Mouse (Mus musculus) retina, embryonic 14.5 days (tissue): ENCODE results near the gene Anpep.

Experiments
- DNase-seq: peaks from one replicate; pipeline ENCODE4 v3.0.0-alpha.2; 2015; ENCODE audit warnings: low spot score

Gene Anpep

GRCm38 (mm10) chr7:79860811-79861210 lies at the start of gene Anpep:
TSS of gene Anpep (minus strand) at chr7:79861059.
- DNase-seq = no peak

DNA sequence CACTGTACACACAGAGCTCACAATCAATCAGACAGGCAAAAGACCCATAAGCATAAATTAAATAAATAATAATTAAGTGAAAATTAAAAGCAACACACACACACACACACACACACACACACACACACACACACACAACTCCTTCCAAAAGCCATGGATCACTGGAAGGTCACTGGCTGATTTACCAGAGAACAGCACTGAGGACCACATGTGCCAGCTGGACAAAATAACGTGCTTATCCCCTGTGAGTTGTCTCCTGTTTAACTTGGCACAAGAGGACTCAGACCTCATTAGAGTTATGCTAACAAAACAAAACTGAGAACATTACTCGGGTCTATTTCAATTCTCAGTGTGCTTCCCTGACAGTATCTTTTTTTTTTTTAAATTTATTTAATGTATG lies 46.5 kb upstream of the Anpep start:
- no peak for DNase-seq

- no peak for DNase-seq
These were observed 46.1 kb upstream of the Anpep start for GRCm38 (mm10) chr7:79906914-79907313.

- no peak for DNase-seq
These were observed 44.3 kb upstream of the Anpep start for GRCm38 (mm10) chr7:79905193-79905592.

GRCm38 (mm10) chr7:79903160-79903792 lies 42.4 kb upstream of the Anpep start:
- no peak for DNase-seq

DNA sequence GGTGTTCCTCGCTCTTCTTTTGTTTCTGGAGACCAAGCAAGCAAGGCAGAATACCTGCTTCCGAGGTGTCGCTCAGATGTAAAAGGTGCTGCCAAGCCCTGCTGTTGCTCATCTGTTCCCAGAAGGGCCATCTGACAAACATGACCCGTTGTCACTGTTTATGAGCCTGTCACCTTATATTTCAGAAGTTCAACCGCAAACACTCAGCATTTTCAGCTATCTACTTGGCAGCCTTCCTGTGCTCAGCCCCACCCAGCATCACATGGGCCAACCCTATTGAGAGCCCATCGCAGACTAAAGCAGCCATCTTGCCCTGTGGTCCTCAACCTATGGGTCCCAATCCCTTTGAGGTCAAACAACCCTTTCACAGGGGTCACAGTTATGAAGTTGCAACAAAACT lies 39.9 kb upstream of the Anpep start:
- no peak for DNase-seq

GRCm38 (mm10) chr7:79895225-79895624 lies 34.4 kb upstream of the Anpep start:
- no peak for DNase-seq

DNA sequence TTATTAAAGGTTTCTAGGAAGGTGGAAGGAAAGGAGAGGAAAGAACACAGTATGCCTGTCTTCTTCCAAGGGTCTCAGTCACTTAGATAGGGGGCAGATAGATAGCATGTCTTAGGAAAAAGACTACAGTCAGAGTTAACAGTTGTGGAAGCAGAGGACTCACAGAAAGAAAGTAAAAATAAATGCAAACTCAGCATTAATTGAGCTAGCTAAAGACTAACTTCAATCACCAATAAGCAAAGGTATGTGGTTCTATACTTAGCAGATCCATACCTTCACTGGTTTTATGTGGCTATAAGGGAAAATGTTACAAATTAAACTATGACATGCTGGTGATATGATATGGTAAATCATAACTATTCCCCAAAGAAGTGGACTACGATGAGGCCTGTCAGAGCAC lies 33.9 kb upstream of the Anpep start:
- DNase-seq = no peak

DNA sequence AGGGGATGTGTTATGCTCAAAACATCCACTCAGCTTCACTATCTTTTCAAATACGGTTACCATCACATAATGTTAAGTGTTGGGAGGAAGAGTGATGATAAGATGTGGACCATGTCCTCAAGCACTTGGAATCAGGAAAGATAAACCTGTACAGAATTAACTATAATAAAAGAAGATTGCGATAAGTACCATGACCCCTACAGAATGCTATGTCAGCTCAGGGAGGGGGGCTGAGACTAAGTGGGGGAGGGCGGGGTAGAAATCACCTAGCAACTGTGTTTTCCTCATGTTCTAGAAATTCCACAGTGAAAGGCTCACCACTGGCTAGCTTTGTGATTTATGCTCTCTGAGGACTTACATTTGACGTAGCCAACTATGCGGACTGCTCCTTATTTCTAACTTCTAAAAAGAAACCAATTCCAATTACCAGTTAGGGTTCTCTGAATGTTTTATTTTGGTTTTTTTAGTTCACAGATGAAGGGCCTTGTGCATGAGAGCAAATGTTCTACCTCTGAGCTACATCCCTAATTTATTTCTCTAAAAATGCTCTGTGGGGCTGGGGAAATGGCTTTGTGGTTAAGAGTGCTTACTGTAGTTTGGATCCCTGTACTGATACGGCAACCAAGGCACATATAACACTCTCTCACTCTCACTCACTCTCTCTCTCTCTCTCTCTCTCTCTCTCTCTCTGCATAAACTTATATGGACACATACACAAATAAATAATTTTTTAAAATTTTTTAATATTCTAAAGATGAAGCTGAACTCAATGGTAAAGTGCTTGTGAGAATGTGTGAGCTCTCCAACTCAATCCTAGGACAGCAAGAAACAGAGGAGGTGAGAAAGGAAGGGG lies 31.9 kb upstream of the Anpep start:
- no peak for DNase-seq

GRCm38 (mm10) chr7:79890436-79891221 lies 29.8 kb upstream of the Anpep start:
- no peak for DNase-seq

DNA sequence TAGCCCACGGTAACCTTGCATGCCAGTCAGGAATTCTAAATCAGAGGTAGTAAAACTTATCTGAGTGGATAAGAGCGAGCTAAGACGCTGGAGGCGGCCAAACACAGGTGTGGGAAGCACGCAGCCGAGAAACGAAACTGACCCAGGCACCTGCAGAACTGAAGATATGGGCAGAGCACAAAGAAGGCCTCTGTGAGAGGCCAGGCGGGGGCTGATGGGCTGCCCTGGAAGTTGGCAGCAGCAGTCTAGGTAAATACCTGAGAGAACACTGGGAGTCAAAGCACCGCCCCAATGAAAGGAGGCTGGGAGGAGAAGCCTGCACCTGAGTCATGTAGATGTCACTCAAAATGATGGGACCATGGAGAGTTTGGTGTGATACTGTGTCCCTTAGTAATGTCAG lies 27.7 kb upstream of the Anpep start:
- no peak for DNase-seq

GRCm38 (mm10) chr7:79883613-79884334 lies 22.9 kb upstream of the Anpep start:
- DNase-seq = no peak

GRCm38 (mm10) chr7:79881901-79882300 lies 21.0 kb upstream of the Anpep start:
- no peak for DNase-seq

DNA sequence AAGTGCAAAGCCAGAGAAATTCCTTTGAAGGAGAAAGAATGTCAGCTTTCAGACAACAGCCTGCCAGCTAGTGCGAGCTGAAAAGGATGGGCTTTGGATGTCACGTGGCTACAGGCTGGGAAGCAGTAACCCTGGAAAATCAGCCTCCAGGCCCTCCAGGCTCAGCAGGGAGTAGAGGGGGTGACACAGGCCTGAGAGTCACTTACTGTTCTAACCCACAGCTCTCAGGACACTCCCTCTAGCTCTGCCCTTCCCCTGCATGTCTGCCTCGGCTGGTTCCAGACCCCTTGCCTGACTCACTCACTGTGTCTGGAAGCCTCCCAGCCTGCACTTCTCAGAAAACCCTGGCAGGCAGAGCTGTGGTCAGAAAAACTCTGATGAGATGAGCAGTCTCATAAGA lies 20.1 kb upstream of the Anpep start:
- DNase-seq = no peak

DNA sequence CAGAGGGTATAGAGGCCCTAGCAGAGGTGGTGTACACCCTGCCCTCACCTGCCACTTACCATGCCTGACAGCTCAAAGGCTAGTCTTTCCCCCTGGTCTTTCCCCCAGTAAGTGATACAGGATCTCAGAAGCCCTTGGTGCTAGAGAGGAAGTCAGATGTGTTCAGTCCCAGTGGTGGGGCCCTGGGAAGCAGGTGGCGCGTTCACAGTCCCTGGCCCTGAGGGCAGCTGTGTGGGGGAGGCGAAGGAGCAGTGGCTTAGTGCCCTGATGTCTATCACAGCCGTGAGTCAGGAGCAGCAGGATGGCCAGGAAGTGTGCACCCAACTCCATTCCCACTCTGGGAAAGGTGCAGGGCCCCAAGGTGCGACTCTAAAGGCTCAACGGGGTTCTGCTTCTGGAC lies 19.2 kb upstream of the Anpep start:
- no peak for DNase-seq

- no peak for DNase-seq
These were observed 17.7 kb upstream of the Anpep start for GRCm38 (mm10) chr7:79878455-79879025.

GRCm38 (mm10) chr7:79873407-79873806 lies 12.5 kb upstream of the Anpep start:
- DNase-seq = no peak

- no peak for DNase-seq
These were observed 11.0 kb upstream of the Anpep start for GRCm38 (mm10) chr7:79871797-79872345.

DNA sequence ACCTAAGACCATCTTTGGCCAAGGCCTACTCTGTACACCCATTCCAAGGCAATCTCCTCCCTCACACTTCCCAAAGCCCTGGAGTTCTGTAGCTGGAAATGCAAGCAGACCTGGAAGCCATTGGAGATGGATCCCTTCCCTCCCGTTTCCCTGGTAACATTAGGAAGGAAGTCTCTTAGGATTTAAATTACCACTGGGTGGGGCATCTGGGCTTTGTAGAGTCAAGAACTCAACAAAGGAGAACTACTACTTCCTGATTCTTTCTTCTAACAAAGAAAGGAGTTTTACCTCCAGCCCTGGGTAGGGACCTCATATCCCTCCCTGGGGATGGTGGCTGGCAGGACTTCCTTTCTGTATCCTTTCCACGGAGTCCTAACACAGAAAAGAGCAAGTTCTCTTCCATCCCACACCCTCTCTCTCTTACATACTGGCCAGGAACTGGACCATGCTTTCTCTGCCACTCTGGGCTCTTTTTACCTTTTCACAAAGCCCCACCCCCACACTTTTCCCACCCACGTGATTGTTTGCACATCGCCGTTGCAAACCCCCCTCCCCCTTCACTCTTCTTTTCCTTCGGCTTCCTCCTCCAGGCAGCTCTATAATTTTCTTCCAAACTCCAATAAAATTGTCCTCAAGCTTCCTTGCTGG lies 8.3 kb upstream of the Anpep start:
- DNase-seq = no peak

DNA sequence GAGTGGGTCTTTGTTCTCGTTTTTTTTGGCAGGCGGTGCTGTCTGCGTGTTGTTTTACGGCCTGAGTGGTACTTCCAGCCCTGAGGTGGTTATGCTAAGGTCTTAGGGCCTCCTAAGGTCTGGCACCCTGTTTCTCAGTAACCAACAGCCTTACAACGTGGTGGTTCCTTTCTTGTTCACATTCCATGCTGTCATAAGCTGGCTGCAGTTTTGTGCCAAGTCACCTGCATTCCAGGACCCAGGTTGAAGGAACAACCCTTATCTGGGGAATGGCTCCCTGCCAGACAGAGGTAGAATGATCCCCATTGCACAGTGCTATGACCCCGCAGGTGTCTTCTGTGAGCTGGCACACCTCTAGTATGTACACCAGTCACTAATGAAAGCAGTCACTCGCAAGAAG lies 7.6 kb upstream of the Anpep start:
- no peak for DNase-seq

- no peak for DNase-seq
These were observed 7.0 kb upstream of the Anpep start for GRCm38 (mm10) chr7:79867861-79868260.
